Mouse (Mus musculus) heart, postnatal 0 days (tissue): ENCODE measurements around the gene Gm12258.
"Not testable (repeated sequence)": the region's sequence is repeated elsewhere in the genome, so short reads cannot be mapped to it uniquely, and the experiment has no call there.

Source experiments
- CTCF ChIP-seq: IDR thresholded peaks from 2 replicates; pipeline ENCODE4 v1.5.1; 2016; ENCODE audit warnings: antibody characterized with exemption, control low read depth, low read depth
- EP300 ChIP-seq: IDR thresholded peaks from 2 replicates; pipeline ENCODE4 v1.6.1; 2016; ENCODE audit warnings: antibody characterized with exemption, low read depth

- not testable (repeated sequence) for TF ChIP-seq CTCF, EP300
Observed at GRCm38 (mm10) chr11:58832541-58832940, 14.4 kb upstream of the Gm12258 start.
